Mouse (Mus musculus) duodenum, adult 2 months (tissue): ENCODE measurements around the gene Dlgap5. TPM values are rescaled to one million over a fixed set of nuclear protein-coding genes. Genes with fewer than 3 reads are reported as not detected.

ENCODE experiments used
- polyA plus RNA-seq: library from polyadenylated mRNA; depleted of rRNA; stranded (reverse); fragments of >200 nt; gene quantifications from 2 replicates; pipeline ENCODE4 v1.2.3, GENCODE M21; 2012; ENCODE audit warnings: low replicate concordance; rRNA removed

The Dlgap5 gene
- 0.75 and 1.2 TPM in 2 replicates for polyA plus RNA-seq

GRCm38 (mm10) chr14:47417775-47418665 lies at the start of gene Dlgap5:
TSS of gene Dlgap5 (minus strand) at chr14:47418407.

DNA sequence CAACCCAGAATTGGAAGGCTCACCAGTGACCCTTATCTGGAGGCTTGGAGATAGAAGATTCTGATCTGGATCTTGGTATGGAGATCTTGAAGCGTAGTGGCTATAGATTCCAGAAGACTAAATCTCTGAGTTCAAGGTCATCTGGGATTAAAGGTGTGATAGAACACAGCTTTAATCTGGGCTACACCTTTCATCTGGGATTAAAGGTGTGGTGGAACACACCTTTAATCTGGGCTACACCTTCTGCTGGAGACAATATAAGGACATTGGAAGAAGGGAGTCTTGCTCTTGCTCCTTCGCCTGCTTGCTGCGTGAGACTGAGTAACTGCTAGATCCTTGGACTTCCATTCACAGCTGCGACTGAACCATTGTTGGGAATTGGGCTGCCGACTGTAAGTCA lies 31.9 kb upstream of the Dlgap5 start, which contains the start of gene Fbxo34:
Fbxo34 (plus strand) TSS at position 301 of the 400 bp plus-strand sequence.

GRCm38 (mm10) chr14:47367461-47367860 lies 50.7 kb downstream of the Dlgap5 start, which contains the start of gene Lgals3:
TSS of gene Lgals3 (plus strand) at chr14:47367751.

Other genes with a start within 250 kb of the Dlgap5 start
- 16.6 and 33.4 TPM in 2 replicates for gene Gch1, start 229.0 kb downstream of the Dlgap5 start, polyA plus RNA-seq
- gene Wdhd1, start 141.6 kb downstream of the Dlgap5 start, polyA plus RNA-seq, result 0.43 and 0.71 TPM in 2 replicates
- gene Socs4, start 141.5 kb downstream of the Dlgap5 start, polyA plus RNA-seq, result 1.1 and 1.2 TPM in 2 replicates
- gene Mapk1ip1l, start 120.1 kb downstream of the Dlgap5 start, polyA plus RNA-seq, result 31.3 and 39.4 TPM in 2 replicates
- gene Lgals3, start 50.7 kb downstream of the Dlgap5 start, polyA plus RNA-seq, result 616 and 1,560 TPM in 2 replicates
- 10.6 and 20.4 TPM in 2 replicates for gene Fbxo34, start 32.0 kb upstream of the Dlgap5 start, polyA plus RNA-seq
- 2.5 and 5.4 TPM in 2 replicates for gene Atg14, start 152.2 kb upstream of the Dlgap5 start, polyA plus RNA-seq
- 0.59 and 0.98 TPM in 2 replicates for gene Ktn1, start 230.0 kb upstream of the Dlgap5 start, polyA plus RNA-seq